Mouse (Mus musculus) cerebellum, adult 2 months (tissue): Measurements from ENCODE around the gene Creb3.

ENCODE experiments used
- CTCF ChIP-seq: fragments of 200-500 bp; IDR thresholded peaks from 2 replicates; pipeline ENCODE4 v1.5.1; 2011; ENCODE audit warnings: low read depth, mild to moderate bottlenecking, control low read depth, low read length, moderate library complexity, borderline replicate concordance; ENCODE audit not compliant: insufficient read depth
- POLR2A ChIP-seq: fragments of 200-500 bp; IDR thresholded peaks from 2 replicates; pipeline ENCODE4 v1.6.1; 2011; ENCODE audit warnings: low read length, control low read depth, borderline replicate concordance; ENCODE audit not compliant: insufficient read depth

- no peak for TF ChIP-seq POLR2A
- TF ChIP-seq CTCF: no peak
Observed at GRCm38 (mm10) chr4:43577237-43577881, 15.2 kb downstream of the Creb3 start.
